Mouse (Mus musculus) retina, postnatal 7 days (tissue): Measurements from ENCODE around the gene Stpg2.
"Not testable (repeated sequence)": the region's sequence is repeated elsewhere in the genome, so short reads cannot be mapped to it uniquely, and the experiment has no call there.

ENCODE experiments used
- DNase-seq: peaks from one replicate; pipeline ENCODE4 v3.0.0-alpha.2; 2012; ENCODE audit warnings: low read depth, low spot score

The Stpg2 gene

DNA sequence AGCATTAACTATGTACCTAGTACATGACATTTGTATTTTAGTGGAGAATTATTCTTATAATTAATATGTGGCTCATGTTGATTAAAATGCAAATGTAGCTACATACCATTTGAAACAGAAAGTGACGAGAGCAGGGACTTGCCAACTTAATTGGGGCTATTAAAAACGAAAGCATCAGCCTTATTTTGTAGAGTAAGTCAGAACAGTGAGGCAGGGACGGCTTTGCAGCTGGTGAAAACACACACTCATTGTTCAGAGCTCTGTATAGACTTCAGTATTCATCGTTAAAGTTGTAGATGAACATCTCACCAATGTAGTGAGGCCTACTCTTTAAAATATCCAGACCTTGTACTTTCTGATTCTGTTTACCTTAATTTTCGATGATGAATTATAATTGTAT is 213.6 kb downstream of the Stpg2 start:
- DNase-seq = no peak

DNA sequence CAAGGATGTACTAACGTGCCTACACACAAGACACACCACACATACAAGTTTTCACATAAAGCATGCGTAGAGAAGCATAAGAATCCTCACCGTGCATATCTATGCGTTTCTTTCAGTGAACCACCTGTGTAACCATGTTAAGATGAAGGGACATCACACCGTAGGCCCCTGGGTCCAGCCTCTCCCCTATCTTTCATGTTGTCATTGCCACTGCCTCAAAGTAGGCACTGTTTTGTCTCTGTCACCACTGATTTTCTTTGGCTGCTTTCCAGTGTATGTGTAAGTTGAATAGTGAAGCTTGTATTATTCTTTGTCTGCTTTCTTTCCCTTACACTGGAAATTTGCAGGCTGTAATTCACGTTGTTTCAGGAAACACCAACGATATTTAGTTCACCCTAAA is 236.7 kb downstream of the Stpg2 start:
- DNase-seq = no peak

DNA sequence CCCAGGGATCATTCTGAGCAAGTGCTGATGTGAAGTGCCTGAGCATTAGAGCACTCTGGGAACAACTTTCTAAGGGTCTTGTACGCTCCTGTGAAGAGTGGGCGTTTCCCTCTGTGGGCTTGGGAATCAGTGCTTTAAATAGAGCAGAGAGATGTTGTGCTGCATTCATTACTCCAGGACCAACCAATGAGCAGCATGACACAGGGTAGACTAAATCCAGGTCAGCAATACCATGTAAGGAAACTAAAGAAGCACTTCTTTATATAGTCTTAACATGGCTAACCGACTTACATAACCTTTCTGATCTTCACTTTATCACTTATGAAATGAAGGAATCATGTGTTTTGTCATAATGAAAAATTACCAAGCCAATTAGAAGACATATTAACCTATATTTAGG is 290.4 kb downstream of the Stpg2 start:
- DNase-seq = no peak

DNA sequence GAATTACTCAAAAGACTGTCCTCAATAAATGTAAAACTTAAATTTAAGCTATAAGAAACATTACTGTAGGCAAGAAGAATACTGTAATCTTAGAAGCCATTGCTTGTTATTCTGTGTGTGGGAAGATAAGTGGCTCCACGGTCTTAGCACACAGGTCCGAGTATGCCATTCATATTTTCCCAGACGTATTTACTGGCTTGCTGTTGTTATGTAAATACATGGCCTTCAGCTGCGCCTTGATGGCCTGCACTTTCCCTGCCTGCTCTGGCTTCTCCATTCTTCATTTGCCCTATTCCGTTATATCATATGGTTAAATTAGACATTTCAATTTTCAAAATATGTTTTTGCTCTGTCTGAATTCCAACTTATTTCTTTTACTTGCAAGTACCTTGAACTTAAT is 296.7 kb downstream of the Stpg2 start:
- DNase-seq = no peak

DNA sequence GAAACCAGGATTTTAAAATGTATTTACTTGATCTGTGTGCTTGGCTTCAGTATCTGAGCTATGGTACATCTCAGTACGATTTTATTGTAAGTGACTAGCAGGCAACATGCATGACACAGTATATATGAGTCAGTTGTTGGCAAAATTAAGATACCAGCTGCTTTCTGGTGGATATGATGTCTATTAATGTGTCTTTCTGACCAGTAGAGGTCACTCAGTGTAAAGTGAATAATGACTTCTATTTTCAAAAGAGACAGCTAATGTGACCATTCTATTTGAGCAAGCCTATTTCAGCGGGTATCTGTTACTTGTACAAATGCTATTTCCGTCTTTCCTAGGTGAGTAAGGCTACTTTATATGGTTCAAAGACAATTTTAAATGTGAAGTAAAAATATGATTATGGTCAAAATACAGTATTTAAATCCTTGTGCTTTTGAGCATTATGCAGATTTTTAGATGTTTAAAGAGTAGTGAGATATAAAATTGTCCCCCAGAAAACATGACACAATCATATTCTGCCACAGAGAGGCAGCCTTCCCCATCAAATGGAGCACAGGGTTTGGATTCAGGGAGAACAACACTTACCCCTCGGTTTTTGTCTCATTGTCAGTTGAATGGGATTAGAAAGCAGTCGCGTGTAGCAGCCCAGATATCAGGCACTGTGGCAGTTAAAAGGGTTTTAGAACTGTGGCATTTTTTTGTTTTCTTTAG is 303.9 kb downstream of the Stpg2 start:
- DNase-seq = peak; percentile 3

DNA sequence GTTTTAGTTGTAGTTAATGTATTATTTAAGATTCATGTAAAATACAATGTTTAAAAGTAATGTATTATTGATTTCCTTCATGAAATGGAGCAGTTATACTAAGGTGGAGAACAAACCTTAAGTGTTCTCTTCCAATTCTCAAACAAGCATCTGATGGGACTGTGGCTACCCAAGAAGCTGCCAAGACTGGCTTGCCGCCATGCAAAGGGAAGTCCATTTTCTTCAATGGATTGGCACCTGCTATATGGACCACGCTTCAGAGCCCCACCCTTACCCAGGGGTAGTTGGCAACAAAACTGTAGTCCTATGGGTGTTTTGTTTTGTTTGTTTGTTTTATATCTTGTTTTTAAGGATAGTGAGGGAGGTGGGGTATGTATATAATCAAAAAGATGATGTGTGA is 373.0 kb downstream of the Stpg2 start:
- DNase-seq = no peak

DNA sequence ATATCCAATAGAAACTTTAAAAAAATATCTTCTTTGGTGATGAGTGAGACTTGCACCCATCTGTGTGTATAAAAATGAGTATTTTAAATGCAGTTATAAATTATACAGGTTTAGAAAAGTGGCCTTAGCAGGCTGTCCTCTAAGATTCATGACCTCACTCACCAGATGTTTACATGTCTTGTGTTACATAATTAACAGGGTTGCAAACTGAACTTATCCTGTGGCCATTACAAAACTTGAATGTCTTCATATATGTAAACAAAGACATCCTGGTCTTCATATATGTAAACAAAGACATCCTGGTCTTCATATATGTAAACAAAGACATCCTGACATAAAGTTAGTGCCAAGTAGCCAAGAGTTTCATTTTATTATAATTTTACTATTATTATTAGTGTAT is 375.8 kb downstream of the Stpg2 start:
- DNase-seq = no peak

DNA sequence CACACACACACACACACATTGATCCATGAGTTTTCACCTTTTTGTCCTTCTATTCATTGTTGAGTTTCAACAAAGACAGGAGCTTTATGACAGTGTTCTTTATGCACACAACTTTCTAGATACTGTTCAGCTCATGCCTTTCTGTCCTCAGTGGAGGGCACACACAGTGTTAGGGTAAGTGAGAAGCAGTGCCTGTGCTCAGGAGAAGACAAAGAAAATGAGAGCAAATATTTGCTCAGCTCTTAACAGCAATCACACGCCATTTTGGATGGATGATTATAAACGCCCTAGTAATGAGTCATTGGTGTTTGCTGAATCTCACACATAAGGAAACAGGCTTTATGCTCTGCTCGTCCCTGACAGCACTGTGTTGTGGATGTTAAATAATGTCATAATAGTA is 394.0 kb downstream of the Stpg2 start:
- DNase-seq = no peak

DNA sequence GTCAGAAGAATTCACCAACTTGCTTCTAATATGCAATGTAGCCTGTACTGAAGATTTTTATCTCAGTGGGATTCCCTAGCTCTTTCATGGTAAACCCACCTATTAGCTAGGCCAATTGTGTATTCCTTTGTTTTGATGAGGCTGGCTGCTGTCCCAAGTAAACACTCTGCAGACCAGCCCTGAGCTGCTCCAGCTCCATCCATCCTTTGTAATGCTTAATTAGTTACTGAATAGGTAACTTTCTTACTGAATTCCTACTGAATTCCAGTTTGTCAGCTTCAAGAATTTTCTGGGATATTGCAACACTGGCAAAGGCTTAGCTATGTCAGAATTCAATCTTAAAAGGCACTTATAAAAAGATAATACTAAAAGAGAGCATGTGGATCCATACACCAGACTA is 402.8 kb downstream of the Stpg2 start:
- DNase-seq = not testable (repeated sequence)

DNA sequence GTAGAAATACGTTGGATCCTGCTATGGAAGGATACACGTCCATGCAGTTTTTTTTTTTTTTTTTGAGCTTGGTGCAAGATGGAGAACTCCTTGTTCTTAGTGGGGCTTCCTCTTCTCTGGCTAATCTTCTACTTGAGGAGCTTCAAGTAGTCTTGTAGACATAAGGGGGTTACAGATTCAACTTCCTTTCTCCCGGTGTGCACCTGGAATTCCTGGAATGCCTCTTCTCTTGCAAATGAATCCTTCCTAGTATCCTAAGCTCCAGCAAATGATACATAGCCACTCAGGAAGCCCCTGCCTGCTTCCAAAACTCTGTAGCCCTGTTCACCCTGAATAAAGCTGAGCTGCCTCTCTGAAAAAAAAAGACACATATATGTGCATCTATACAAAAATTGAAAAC is 409.1 kb downstream of the Stpg2 start:
- no peak for DNase-seq

DNA sequence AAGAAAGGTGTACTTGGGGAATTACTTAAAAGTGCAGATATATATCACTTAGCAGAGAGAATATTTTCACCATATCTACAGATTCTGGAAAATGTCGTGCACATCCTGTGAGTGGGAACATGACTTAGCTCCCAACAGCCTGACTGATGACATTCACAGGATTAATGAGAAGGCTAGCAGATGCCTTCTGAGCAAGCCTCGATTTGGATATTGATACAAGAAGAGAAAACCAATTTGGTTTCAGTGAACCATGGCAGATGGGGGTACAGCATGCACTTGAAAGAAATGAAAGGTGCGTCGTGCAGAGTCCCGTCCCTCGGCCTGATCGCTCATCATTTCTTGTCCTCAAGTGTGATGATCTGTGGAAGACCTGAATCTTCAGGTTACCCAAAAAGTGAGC is 410.3 kb downstream of the Stpg2 start:
- DNase-seq = no peak

DNA sequence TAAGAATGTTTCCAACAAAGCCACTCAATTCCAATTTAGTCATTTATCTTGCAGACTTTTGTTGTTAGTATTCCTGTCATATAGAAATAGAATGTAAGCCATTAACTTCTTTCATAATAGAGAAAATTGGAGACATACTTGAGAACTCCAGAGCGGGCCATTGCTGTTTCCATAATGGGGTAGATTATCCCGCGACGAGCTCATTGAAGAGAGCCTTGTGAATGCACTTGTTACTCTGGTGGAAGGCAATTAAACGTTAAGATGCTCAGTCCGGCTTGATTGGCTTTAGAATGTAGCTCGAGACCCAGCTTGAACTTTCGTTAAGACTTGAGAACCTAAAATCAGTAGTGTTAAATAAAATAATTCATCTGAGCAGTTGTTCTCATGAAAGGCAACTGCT is 432.4 kb downstream of the Stpg2 start:
- DNase-seq = no peak

DNA sequence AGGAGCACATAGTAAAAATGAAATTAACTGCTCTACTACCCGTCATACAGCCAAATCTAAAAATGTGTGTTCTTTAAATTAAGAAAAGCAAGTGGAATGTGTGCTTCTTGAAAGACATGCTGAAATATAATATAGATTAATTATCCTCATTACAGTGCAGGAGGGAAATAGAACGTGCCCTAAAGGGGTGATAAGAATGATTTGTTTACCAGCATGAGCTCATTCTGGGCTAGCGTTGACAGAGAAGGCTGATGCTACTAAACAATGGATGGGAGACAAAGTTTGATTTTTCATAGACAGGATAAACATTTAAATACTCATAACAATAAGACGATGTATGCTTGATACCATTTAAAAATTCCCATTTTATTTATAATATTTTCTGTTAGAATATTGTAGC is 446.0 kb downstream of the Stpg2 start:
- no peak for DNase-seq

DNA sequence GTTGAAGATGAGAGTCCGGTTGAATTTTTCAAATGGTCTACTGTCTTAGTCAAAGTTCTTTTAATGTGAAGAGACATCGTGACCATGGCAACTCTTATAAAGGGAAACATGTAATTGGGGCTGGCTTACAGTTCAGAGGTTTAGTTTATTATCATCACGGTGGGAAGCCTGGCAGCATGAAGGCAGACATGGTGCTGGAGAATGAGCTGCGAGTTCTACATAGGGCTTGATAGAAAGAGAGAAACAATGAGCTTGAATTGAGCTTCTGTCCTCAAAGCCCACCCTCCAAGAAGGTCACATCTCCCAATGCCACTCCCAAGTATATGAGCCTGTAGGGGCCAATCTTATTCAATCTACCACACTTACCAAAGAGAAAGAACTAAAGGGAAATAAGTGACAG is 453.9 kb downstream of the Stpg2 start:
- DNase-seq = no peak

DNA sequence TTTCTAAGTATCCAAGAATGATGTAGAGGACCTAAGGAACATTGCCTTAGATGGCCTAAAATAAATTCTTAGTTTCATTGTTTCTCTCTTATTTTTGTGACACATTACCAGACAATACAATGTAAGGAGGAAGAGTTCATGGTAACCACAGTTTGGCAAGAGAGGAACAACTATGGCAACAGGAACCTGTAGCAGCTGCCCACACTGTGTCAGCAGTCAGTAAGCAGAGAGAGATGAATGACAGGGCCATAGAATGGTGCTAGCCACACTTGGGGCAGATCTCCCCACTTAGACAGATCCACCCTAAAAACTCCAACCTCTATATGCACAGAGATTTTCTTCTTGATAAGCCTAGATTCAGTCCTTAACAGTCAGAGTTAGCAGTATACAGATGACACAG is 456.7 kb downstream of the Stpg2 start:
- DNase-seq = no peak

DNA sequence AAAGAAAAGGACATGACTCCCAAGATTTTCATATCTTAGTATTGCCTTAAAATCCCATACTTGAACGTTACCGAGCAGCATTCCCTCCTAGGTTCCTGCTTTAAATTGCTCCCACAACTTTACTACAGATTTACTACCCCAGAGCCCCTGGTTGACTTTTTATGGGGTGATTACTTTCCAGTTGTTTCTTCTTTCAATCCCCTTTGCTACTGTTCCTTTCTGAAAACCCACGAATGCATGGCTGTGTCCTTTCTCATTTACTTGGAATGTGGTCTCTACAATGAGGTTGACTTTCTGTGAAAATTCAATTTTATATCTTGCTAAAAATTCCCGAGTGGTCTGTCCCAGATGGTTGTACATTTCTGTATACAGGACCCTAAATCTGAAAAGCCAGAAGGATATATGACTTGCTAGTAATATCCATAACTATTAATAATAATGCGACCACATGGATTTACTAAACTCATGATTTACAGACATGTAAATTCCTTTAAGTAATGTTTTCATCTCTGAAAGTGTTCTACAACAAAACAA is 458.3 kb downstream of the Stpg2 start:
- DNase-seq = no peak

DNA sequence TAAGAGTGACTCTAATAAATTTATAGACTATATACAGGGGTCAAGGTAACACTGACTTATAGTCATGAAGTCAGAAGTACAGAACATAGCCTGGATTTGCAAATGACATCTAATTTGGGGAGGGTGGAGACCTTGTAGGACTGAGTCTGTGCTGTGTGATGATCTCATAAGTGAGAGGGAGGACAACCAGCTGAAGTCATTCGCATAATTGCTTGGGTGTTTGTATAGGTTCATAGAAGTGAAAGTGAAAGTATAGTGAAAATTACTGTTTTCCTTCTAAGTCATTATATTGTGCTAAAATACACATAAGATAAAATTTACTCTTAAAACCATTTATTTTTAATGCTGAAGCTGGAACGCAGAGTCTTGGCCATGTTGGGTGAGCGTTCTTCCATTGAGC is 459.6 kb downstream of the Stpg2 start:
- DNase-seq = no peak

DNA sequence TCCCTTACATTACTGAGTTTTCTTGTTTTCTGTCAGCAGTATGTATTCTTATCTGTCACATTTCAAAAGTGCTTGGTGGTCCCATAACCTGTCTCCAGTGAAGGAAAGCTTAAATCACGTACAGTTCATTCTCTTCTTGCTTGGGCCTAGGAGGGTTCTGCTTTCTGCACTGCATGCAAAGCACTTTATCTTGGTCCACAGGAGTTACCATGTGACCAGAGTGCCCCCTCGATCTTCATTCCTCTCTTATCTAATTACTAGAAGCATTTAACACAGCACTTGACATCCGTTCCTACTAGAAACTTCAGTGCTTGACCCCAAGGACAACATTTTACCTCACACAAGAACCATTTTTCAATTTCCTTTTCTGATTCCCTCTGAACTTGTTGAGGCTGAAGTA is 470.7 kb downstream of the Stpg2 start:
- DNase-seq = no peak

DNA sequence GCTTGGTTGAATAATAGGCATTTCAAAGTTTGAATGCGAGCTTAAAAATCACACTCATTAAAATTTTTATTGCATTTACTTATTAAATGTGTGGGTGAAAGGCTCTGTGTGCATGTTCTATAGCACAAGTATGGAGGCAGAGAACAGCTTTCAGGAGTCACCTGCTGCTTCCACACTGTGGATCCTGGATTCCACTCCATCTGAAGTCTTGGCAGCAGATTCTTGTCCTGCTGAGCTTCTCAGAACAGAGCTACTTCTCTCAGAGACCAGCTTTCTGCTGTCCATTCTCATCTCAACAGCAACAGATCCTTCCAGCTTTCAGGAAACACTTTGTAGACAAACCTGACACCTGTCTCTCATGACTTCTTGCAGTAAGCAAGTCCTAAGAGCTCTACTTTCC is 471.2 kb downstream of the Stpg2 start:
- DNase-seq = no peak

DNA sequence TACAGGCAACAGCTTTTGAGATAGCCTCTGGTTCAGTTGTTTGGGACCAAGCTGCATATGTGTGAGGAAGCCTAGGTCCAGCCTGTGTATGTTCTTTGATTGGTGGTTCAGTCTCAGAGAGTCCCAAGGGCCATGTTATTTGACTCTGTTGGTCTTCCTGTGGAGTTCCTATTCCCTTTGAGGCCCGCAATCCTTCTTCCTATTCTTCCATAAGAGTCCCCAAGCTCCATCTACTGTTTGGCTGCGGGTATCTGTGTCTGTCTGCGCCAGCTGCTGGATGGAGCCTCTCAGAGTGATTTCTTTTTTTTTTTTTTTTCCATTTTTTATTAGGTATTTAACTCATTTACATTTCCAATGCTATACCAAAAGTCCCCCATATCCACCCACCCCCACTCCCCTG is 498.7 kb downstream of the Stpg2 start:
- DNase-seq = not testable (repeated sequence)

DNA sequence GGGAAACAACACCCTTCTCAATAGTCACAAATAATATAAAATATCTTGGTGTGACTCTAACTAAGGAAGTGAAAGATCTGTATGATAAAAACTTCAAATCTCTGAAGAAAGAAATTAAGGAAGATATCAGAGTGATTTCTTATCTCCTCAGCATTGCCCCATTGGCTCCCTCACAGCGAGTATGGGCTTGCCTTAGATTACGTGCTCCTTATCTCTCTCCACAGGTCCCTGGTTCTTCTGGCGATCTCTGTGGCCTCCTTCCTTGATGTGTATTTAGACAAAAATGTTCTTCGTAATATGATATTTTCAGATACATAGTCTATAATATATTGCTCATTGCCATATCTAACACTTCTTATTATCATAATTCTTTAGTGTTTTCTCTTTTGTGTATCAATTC is 501.9 kb downstream of the Stpg2 start:
- DNase-seq = not testable (repeated sequence)

DNA sequence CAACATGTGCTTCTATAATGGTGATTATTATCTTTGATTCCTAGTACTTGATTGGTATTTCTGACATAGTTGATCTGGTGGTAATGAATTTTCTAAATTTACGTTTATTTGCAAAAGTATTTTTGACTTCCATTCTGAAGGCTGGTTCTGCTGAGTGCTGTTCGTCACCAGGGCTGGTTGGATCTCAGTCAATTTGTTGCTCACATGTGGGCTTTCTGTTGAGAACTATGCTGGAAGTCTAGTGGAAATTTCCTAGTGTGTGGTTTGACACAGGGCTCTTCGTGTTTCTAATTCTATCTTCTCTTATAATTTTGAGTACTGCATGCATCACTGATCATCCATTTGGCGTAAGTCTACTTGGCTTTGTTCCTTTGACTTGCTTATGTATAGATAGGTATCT is 504.3 kb downstream of the Stpg2 start:
- DNase-seq = no peak

DNA sequence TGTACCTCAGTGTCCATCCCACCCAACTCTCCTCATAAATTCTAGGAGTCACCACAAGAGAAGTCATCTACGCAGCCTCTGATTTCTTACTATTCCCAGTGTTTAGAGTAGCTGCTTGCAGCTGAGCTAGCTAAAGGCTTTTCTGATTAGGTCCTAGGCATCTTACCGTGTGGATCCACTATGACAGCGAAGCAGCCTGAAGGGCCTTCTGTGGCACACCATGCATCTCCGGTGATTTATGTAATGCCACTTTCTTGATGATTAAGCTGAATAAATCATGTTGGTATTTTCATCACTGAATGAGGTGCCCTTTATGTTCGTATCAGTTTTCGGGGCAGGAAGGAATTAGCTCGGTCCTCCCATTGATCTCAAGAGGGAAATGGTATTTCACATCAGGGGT is 523.3 kb downstream of the Stpg2 start:
- no peak for DNase-seq

DNA sequence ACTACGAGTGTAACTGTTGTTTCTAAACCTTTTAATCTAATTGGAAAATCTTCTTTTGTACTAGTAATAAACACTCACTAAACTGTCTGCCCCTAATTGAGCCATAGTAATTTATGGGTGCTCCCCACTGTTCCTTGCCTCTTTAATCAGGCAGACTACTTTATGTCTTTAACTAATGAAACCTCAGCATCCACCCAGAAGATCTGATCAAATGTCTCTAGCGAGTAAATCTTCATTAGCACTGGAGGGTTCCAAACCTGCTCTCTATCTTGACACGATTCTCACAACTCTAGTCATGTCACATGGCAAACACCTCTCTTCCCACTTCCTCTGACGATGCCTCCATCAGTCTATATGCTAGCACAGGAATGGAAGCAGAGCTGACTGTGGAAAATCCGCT is 523.8 kb downstream of the Stpg2 start:
- no peak for DNase-seq
